Mouse (Mus musculus) neural tube, embryonic 14.5 days (tissue): Measurements from ENCODE around the gene Gm11487. TPM values are rescaled to one million over a fixed set of nuclear protein-coding genes. Genes with fewer than 3 reads are reported as not detected.
"Not testable (repeated sequence)": the region's sequence is repeated elsewhere in the genome, so short reads cannot be mapped to it uniquely, and the experiment has no call there.

ENCODE experiments used
- ATAC-seq: fragments of 200-750 bp; cut with Nextera tagmentation; 2 replicates; pipeline ENCODE4 v1.8.0; 2017; ENCODE audit warnings: low read depth, mild to moderate bottlenecking, moderate TSS enrichment, moderate library complexity
- H3K27ac ChIP-seq: fragments of 300-500 bp; sonication (generic); 2 replicates; pipeline ENCODE4 v1.5.1; 2014; ENCODE audit warnings: low read depth, mild to moderate bottlenecking, control low read depth, low read length, moderate library complexity, mixed read lengths
- H3K27me3 ChIP-seq: fragments of 300-500 bp; sonication (generic); 2 replicates; pipeline ENCODE4 v1.6.1; 2014; ENCODE audit warnings: low read length; ENCODE audit not compliant: control insufficient read depth, insufficient read depth
- H3K36me3 ChIP-seq: fragments of 300-500 bp; sonication (generic); 2 replicates; pipeline ENCODE4 v1.6.1; 2014; ENCODE audit warnings: low read length, mixed read lengths; ENCODE audit not compliant: control insufficient read depth, insufficient read depth
- H3K4me1 ChIP-seq: fragments of 300-500 bp; sonication (generic); 2 replicates; pipeline ENCODE4 v1.6.1; 2014; ENCODE audit warnings: low read length; ENCODE audit not compliant: control insufficient read depth, insufficient read depth
- H3K4me2 ChIP-seq: fragments of 300-500 bp; sonication (generic); 2 replicates; pipeline ENCODE4 v1.6.1; 2014; ENCODE audit warnings: mild to moderate bottlenecking, low read depth, low read length, control low read depth
- H3K4me3 ChIP-seq: fragments of 300-500 bp; sonication (generic); 2 replicates; pipeline ENCODE4 v1.5.1; 2014; ENCODE audit warnings: low read depth, low read length, control low read depth, mixed read lengths
- H3K9ac ChIP-seq: fragments of 300-500 bp; sonication (generic); replicated peaks from 2 replicates; pipeline ENCODE4 v1.6.1; 2014; ENCODE audit warnings: low read depth, mild to moderate bottlenecking, control low read depth, low read length, mixed read lengths
- H3K9me3 ChIP-seq: fragments of 300-500 bp; sonication (generic); 2 replicates; pipeline ENCODE4 v1.6.1; 2016; ENCODE audit warnings: low read length; ENCODE audit not compliant: control insufficient read depth
- WGBS: fragments of 180-500 bp; shearing (Covaris S2); extraction: QIAGEN DNeasy Blood & Tissue Kit; methylation state at CpG from one replicate; pipeline ENCODE4 v1.1.7; 2014; 5-methylcytosine and 5-hydroxymethylcytosine counted together
- polyA plus RNA-seq: library from polyadenylated mRNA; unstranded; fragments of >200 nt; fragmentation: Nextera tagmentation; extraction: Ambion mirVana; gene quantifications from 2 replicates; pipeline ENCODE4 v1.2.1, GENCODE M21; 2014

The Gm11487 gene
- polyA plus RNA-seq: not detected in 2 replicates

DNA sequence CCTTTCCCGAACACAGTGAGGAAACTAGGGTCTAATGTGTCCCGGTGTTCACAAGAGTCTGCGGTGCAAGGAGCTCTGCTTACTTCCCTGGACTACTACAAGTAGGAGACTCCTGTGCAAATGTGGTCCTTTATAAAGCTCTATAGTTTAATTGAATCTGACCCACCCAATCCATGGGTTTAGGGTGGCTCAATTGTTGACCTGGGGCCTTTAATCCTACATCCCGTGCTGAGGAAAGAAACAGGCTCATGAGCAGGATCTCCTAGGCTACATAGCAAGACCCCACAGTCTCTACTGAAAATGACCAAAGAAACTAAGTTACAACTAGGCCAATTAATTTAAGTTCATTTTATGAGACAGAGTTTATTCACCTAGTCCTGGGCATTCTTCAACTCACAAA lies at the start of gene Gm11487:
Gene Gm11487 (minus strand): TSS at position 101 of the 400 bp plus-strand sequence.
- H3K9ac ChIP-seq, H3K4me3 ChIP-seq, H3K4me1 ChIP-seq, H3K27me3 ChIP-seq, H3K27ac ChIP-seq, ATAC-seq, H3K4me2 ChIP-seq, H3K36me3 ChIP-seq, H3K9me3 ChIP-seq: not testable (repeated sequence)
- WGBS: 91% methylated on average over 4 of the region's 4 CpGs

DNA sequence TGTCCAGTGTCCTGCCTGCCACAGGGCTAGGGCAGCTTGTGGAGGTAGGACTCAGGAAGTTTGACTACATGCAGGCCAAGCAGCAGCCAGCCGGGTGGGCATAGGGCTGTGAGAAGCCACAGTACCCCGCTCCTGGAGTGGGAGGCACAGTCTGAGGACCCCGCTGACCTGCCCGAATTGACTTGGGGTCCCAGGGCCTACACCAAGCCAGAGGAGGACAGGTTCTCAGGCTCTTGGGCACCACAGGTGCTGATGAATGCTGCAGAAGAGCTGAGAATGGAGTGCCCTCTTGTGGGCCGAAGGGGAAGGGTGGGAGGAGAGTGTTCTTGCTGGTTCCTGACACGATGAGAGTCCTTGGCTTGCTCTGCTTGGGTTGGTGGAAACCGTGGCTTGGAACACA lies 39.8 kb upstream of the Gm11487 start:
- peak; percentile 63; the same call in 1 of the 2 replicates for ATAC-seq
- H3K4me3 ChIP-seq: no peak overlapping the region
- 62% methylated on average over 7 of the region's 7 CpGs for WGBS

DNA sequence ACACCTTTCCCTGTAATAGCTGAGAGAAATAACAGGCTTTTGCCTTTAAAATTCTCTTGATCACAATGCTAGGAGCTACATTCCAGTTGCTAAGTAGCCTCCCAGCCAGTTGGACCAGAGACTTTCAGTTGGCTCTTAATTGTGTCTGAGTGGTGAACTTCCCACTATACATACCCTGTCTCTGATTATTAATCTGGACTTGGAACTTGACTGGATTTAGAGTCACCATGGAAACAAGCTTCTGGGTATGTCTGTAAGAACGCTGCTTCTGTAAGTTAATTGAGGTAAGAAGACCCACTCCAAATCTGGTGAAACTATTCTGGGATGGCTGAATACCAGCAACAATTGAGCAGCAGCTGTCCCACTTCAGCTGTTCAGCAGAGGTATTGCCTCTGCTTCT lies 37.7 kb upstream of the Gm11487 start:
- no peaks in the 10 kb centered on the region for H3K9me3 ChIP-seq
- ATAC-seq: no peak
- no peaks in the 10 kb centered on the region for H3K27me3 ChIP-seq
- H3K27ac ChIP-seq: no peak overlapping the region
- no peaks in the 10 kb centered on the region for H3K36me3 ChIP-seq
- H3K4me1 ChIP-seq: no peaks in the 10 kb centered on the region
- no peak overlapping the region for H3K4me3 ChIP-seq
- H3K4me2 ChIP-seq: no peak overlapping the region
- WGBS: 56% methylated on average over 1 of the region's 1 CpGs
- H3K9ac ChIP-seq: no peak overlapping the region

More for the DNA sequence above, 39.8 kb upstream of the Gm11487 start:
- H3K9ac ChIP-seq: no peak overlapping the region
- no peaks in the 10 kb centered on the region for H3K4me1 ChIP-seq
- H3K27ac ChIP-seq: no peak overlapping the region
- H3K27me3 ChIP-seq: no peaks in the 10 kb centered on the region
- H3K36me3 ChIP-seq: no peaks in the 10 kb centered on the region
- H3K9me3 ChIP-seq: no peaks in the 10 kb centered on the region
- no peak overlapping the region for H3K4me2 ChIP-seq

DNA sequence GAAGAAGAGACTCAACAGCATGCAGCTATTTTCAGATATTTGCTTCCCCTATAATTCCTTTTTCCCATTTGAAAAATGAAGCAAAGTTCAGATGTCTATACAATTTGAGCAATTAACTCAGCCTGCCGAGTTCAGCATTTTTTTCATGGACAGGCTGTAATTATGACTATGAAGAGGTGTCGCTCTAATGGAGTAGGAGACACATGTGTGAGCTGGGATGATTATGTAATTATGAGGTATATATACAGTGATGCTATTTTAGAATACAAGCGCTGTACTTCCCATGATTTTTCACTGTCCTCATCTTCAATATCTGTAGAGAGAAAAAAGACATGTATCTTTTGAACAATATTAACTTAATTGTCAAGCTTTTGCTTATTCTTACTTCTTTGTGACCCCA lies 21.0 kb upstream of the Gm11487 start:
- Histone ChIP-seq H3K4me2 (no peak overlapping the region), H3K9ac (no peak overlapping the region), H3K27ac (no peak overlapping the region), H3K9me3 (no peaks in the 10 kb centered on the region), H3K27me3 (no peaks in the 10 kb centered on the region), H3K4me1 (no peaks in the 10 kb centered on the region), H3K36me3 (no peaks in the 10 kb centered on the region), H3K4me3 (no peak overlapping the region)
- 88% methylated on average over 3 of the region's 3 CpGs for WGBS
- no peak for ATAC-seq

DNA sequence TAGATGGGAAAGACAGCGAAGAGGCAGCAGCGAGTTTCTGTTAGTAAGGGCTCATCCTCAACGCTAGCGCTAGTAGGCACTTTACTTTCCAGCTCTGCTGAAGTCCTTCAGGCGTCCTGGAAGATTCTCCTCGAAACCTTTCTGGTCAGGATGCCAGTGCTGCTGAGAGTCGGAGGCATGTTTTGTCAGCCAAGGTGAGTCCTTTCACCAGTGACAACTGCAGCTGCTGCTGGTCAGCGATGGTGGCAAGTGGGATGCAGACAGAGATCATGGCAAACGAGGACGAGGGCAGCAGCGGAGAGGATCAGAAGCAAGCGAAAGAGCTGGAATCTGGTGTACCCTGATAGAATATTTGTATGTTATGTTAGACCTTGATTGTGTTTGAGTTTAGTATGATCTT lies 18.2 kb upstream of the Gm11487 start:
- no peak overlapping the region for H3K9ac ChIP-seq
- no peak for ATAC-seq
- 95% methylated on average over 12 of the region's 12 CpGs for WGBS

DNA sequence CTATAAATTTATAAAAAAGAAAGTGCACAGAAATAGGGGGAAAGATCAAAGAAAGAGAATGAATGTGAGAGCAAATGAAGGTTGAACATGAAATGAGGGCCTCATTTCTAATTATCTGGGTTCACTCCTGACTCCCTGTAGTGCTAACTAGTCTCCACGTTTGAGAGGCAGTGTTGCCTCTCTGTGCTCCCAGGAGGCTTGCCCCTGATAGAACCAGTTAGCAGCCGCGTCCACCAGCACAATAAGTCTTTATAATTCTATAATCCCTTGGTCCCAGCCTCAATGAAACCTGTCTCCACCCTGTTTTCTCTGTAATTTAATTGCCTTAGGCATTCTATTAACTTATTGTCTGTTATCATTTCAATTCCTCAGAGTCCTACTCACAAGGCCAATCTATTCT lies 38.3 kb downstream of the Gm11487 start:
- Histone ChIP-seq H3K36me3 (no peaks in the 10 kb centered on the region), H3K9ac (no peak overlapping the region), H3K4me3 (no peak overlapping the region), H3K9me3 (no peaks in the 10 kb centered on the region), H3K4me2 (no peak overlapping the region), H3K27ac (no peak overlapping the region), H3K27me3 (no peaks in the 10 kb centered on the region), H3K4me1 (no peaks in the 10 kb centered on the region)
- ATAC-seq: no peak
- WGBS: 31% methylated on average over 3 of the region's 3 CpGs

More for the DNA sequence above, 18.2 kb upstream of the Gm11487 start:
- no peaks in the 10 kb centered on the region for H3K9me3 ChIP-seq
- no peaks in the 10 kb centered on the region for H3K4me1 ChIP-seq
- H3K36me3 ChIP-seq: no peaks in the 10 kb centered on the region
- H3K27ac ChIP-seq: no peak overlapping the region
- no peak overlapping the region for H3K4me2 ChIP-seq
- H3K4me3 ChIP-seq: no peak overlapping the region
- no peaks in the 10 kb centered on the region for H3K27me3 ChIP-seq

Other genes with a start within 250 kb of the Gm11487 start
- gene Gm11238, start 202.8 kb upstream of the Gm11487 start, polyA plus RNA-seq: not detected in 2 replicates
- gene Gm11237, start 217.9 kb upstream of the Gm11487 start, polyA plus RNA-seq: not detected in 2 replicates
- not detected in 2 replicates for gene Gm11236, start 233.0 kb upstream of the Gm11487 start, polyA plus RNA-seq